Mouse (Mus musculus): ENCODE measurements at regions not wholly inside any gene's neighbourhood (a gene's known extent, or its start where the extent isn't known, plus 50 kb on each side); places are given as distances from the start of the nearest gene placed in this dataset.

DNA sequence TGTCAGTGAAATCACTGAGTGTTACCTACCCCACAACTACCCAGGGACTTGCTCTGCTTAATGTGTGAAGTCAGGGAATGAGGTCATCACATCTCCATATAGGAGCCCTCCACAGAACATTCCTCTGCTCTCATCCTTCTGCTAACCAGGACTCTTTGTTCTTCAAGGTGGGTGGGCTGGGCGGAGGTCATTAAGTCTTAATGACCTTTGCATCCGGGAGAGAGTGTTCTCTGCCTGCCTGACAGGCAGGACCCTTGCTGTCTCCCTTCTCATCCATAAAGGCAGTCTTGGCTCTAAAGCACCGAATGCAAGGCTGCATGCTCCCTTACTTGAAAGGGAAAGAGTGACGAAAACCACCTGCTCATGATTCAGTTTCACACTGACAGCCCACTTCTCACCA is 1051.4 kb downstream of the Slc22a22 start:
- no peaks in the 10 kb centered on the region for H3K4me1 ChIP-seq (ENCODE audit: control insufficient read depth, insufficient read depth, low read length)
- H3K36me3 ChIP-seq (ENCODE audit: control insufficient read depth, insufficient read depth, low read length, poor library complexity, severe bottlenecking) = no peaks in the 10 kb centered on the region
- no peaks in the 10 kb centered on the region for H3K27me3 ChIP-seq (ENCODE audit: control insufficient read depth, insufficient read depth, low read length, poor library complexity, severe bottlenecking)
- no peak overlapping the region for H3K4me3 ChIP-seq (ENCODE audit: low read depth, low read length)
- H3K9me3 ChIP-seq (replicated peaks; ENCODE audit: control insufficient read depth, insufficient read depth, low read length, poor library complexity, severe bottlenecking) = 0 out of 2 replicates have a peak, but pooled peaks cover 3% of the 10 kb centered on the region
- no peak overlapping the region for H3K27ac ChIP-seq (ENCODE audit: insufficient read depth, low read length)
- no peak overlapping the region for H3K9ac ChIP-seq (ENCODE audit: low read depth, poor library complexity, severe bottlenecking)
- TF ChIP-seq EP300 (IDR thresholded peaks at IDR 0.05; ENCODE audit: insufficient read depth, low read depth, low read length) = no peak
- TF ChIP-seq POLR2A (IDR thresholded peaks at IDR 0.05; ENCODE audit: insufficient read depth, low read length) = no peak
- no peak for TF ChIP-seq CTCF (IDR thresholded peaks at IDR 0.05; ENCODE audit: low read depth, low read length)

DNA sequence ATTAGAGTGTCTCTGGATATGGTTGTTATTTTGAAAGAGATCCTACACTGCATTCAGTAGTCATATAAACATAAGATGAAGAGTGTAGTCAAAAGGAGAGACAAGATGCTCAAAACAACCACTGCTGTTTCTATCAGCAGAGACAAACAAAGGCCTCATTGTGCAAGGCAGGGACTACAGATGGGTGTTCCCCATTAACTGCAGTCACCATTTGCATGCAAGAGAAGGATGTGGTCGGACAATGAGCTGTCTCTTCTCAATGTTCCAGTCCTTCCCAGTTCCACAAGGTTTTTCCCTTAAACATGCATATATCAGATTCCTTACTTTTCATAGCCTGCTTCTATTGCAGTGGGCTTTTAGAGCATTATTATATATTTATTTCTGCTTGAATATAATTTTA is 1056.7 kb downstream of the Slc22a22 start:
- no peaks in the 10 kb centered on the region for H3K36me3 ChIP-seq (ENCODE audit: control insufficient read depth, insufficient read depth, low read length, poor library complexity, severe bottlenecking)
- H3K9ac ChIP-seq (ENCODE audit: low read depth, poor library complexity, severe bottlenecking) = no peak overlapping the region
- H3K4me1 ChIP-seq (ENCODE audit: control insufficient read depth, insufficient read depth, low read length) = no peaks in the 10 kb centered on the region
- TF ChIP-seq CTCF (IDR thresholded peaks at IDR 0.05; ENCODE audit: low read depth, low read length) (no peak), POLR2A (IDR thresholded peaks at IDR 0.05; ENCODE audit: insufficient read depth, low read length) (no peak), EP300 (IDR thresholded peaks at IDR 0.05; ENCODE audit: insufficient read depth, low read depth, low read length) (no peak)
- H3K4me3 ChIP-seq (ENCODE audit: low read depth, low read length) = no peak overlapping the region
- no peak overlapping the region for H3K27ac ChIP-seq (ENCODE audit: insufficient read depth, low read length)
- H3K27me3 ChIP-seq (ENCODE audit: control insufficient read depth, insufficient read depth, low read length, poor library complexity, severe bottlenecking) = no peaks in the 10 kb centered on the region
- 0 out of 2 replicates have a peak, but pooled peaks cover 3% of the 10 kb centered on the region for H3K9me3 ChIP-seq (replicated peaks; ENCODE audit: control insufficient read depth, insufficient read depth, low read length, poor library complexity, severe bottlenecking)

DNA sequence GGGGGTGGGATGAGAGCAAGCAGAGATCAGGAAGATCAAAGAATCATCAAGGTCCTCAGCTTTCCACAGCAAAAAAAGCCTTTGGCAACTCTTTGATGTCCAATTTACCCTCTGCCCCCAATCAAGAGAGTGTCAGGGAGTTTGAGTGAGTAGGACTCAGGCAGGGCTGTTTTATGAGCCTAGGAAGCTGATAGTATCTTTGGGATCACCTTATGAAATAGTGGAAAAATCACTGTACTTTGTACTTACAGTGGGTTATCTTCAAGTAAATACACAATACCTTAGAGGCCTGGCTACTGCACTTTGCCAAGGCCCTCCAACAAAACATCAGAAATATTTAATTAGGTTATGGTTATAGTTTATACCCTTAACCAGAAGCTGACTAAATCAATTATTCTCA is 1085.4 kb downstream of the Slc22a22 start:
- H3K9ac ChIP-seq (ENCODE audit: low read depth, poor library complexity, severe bottlenecking) = no peak overlapping the region
- no peaks in the 10 kb centered on the region for H3K36me3 ChIP-seq (ENCODE audit: control insufficient read depth, insufficient read depth, low read length, poor library complexity, severe bottlenecking)
- H3K4me3 ChIP-seq (ENCODE audit: low read depth, low read length) = no peak overlapping the region
- H3K9me3 ChIP-seq (replicated peaks; ENCODE audit: control insufficient read depth, insufficient read depth, low read length, poor library complexity, severe bottlenecking) = no peaks in the 10 kb centered on the region
- no peaks in the 10 kb centered on the region for H3K4me1 ChIP-seq (ENCODE audit: control insufficient read depth, insufficient read depth, low read length)
- no peak for TF ChIP-seq EP300 (IDR thresholded peaks at IDR 0.05; ENCODE audit: insufficient read depth, low read depth, low read length)
- TF ChIP-seq CTCF (IDR thresholded peaks at IDR 0.05; ENCODE audit: low read depth, low read length) = no peak
- no peak for TF ChIP-seq POLR2A (IDR thresholded peaks at IDR 0.05; ENCODE audit: insufficient read depth, low read length)
- no peak overlapping the region for H3K27ac ChIP-seq (ENCODE audit: insufficient read depth, low read length)
- H3K27me3 ChIP-seq (ENCODE audit: control insufficient read depth, insufficient read depth, low read length, poor library complexity, severe bottlenecking) = no peaks in the 10 kb centered on the region

DNA sequence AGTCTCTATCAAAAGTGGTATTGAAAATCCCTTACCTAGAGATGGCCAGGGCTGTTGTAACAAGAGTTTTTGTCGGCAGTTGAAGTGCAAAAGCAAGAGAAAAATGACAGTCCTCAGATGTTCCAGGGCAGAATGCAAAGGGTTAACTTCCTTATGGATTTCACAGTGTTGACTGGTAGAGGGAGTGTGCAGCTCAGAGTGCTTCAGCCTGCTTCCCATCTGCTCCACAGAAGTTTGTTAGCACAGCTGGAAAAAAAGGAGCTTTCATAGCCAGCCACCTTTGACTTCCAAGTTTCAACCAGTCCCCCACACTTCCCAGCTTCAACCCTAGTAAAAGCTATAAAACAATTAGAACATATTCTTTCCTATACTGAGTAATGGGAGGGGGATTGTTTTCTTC is 1098.9 kb downstream of the Slc22a22 start:
- Histone ChIP-seq H3K36me3 (ENCODE audit: control insufficient read depth, insufficient read depth, low read length, poor library complexity, severe bottlenecking) (no peaks in the 10 kb centered on the region), H3K4me1 (ENCODE audit: control insufficient read depth, insufficient read depth, low read length) (no peaks in the 10 kb centered on the region), H3K9me3 (replicated peaks; ENCODE audit: control insufficient read depth, insufficient read depth, low read length, poor library complexity, severe bottlenecking) (no peaks in the 10 kb centered on the region), H3K27ac (ENCODE audit: insufficient read depth, low read length) (no peak overlapping the region), H3K4me3 (ENCODE audit: low read depth, low read length) (no peak overlapping the region), H3K27me3 (ENCODE audit: control insufficient read depth, insufficient read depth, low read length, poor library complexity, severe bottlenecking) (no peaks in the 10 kb centered on the region), H3K9ac (ENCODE audit: low read depth, poor library complexity, severe bottlenecking) (no peak overlapping the region)
- TF ChIP-seq EP300 (IDR thresholded peaks at IDR 0.05; ENCODE audit: insufficient read depth, low read depth, low read length) (no peak), CTCF (IDR thresholded peaks at IDR 0.05; ENCODE audit: low read depth, low read length) (no peak), POLR2A (IDR thresholded peaks at IDR 0.05; ENCODE audit: insufficient read depth, low read length) (no peak)

DNA sequence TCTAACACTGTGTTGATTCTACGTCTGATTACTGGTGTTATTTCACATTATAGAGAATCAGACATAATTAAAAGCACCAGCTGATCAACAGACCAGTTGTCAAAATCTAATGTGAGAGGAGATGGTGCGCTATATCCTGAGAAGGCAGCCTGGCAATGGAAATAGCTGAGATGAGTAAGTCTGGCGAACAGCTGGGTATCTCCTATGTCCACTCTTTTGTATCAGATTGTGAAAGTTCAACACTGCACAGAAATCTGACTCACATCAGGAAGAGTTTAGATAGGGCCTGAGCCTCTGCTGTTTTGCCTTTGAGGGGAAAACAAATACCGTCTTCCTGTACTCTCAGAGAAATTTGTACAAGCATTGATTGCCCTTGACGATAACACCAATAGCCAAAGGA is 1126.5 kb downstream of the Slc22a22 start:
- no peaks in the 10 kb centered on the region for H3K27me3 ChIP-seq (ENCODE audit: control insufficient read depth, insufficient read depth, low read length, poor library complexity, severe bottlenecking)
- H3K9me3 ChIP-seq (replicated peaks; ENCODE audit: control insufficient read depth, insufficient read depth, low read length, poor library complexity, severe bottlenecking) = no peaks in the 10 kb centered on the region
- no peaks in the 10 kb centered on the region for H3K4me1 ChIP-seq (ENCODE audit: control insufficient read depth, insufficient read depth, low read length)
- H3K27ac ChIP-seq (ENCODE audit: insufficient read depth, low read length) = no peak overlapping the region
- TF ChIP-seq CTCF (IDR thresholded peaks at IDR 0.05; ENCODE audit: low read depth, low read length) (no peak), EP300 (IDR thresholded peaks at IDR 0.05; ENCODE audit: insufficient read depth, low read depth, low read length) (no peak), POLR2A (IDR thresholded peaks at IDR 0.05; ENCODE audit: insufficient read depth, low read length) (no peak)
- H3K36me3 ChIP-seq (ENCODE audit: control insufficient read depth, insufficient read depth, low read length, poor library complexity, severe bottlenecking) = no peaks in the 10 kb centered on the region
- no peak overlapping the region for H3K4me3 ChIP-seq (ENCODE audit: low read depth, low read length)
- H3K9ac ChIP-seq (ENCODE audit: low read depth, poor library complexity, severe bottlenecking) = no peak overlapping the region

DNA sequence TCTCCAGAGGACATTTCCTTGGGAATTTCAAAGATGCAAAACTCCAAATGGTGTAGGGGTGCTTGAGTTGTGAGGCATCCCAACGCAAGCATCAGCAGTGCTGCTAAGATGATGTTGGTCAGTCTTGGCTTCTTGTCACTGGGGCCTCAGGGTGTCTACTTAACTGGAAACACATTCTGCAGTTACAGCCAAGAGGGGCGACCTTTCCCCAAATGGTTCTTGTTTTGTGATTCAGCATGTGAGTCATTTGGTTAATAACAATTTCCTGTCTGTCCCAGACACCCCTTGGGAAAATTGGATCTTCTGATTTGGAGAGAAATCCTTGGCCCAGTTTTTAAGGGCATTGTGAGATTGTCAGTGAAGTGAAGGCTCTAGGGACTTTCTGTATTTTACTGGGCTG is 1131.3 kb downstream of the Slc22a22 start:
- no peaks in the 10 kb centered on the region for H3K36me3 ChIP-seq (ENCODE audit: control insufficient read depth, insufficient read depth, low read length, poor library complexity, severe bottlenecking)
- no peak overlapping the region for H3K4me3 ChIP-seq (ENCODE audit: low read depth, low read length)
- H3K27me3 ChIP-seq (ENCODE audit: control insufficient read depth, insufficient read depth, low read length, poor library complexity, severe bottlenecking) = no peaks in the 10 kb centered on the region
- no peak for TF ChIP-seq EP300 (IDR thresholded peaks at IDR 0.05; ENCODE audit: insufficient read depth, low read depth, low read length)
- TF ChIP-seq POLR2A (IDR thresholded peaks at IDR 0.05; ENCODE audit: insufficient read depth, low read length) = no peak
- no peak for TF ChIP-seq CTCF (IDR thresholded peaks at IDR 0.05; ENCODE audit: low read depth, low read length)
- no peak overlapping the region for H3K27ac ChIP-seq (ENCODE audit: insufficient read depth, low read length)
- H3K9ac ChIP-seq (ENCODE audit: low read depth, poor library complexity, severe bottlenecking) = no peak overlapping the region
- H3K9me3 ChIP-seq (replicated peaks; ENCODE audit: control insufficient read depth, insufficient read depth, low read length, poor library complexity, severe bottlenecking) = no peaks in the 10 kb centered on the region
- no peaks in the 10 kb centered on the region for H3K4me1 ChIP-seq (ENCODE audit: control insufficient read depth, insufficient read depth, low read length)
